Mouse (Mus musculus): ENCODE results near the gene Unkl. TPM values are rescaled to one million over a fixed set of nuclear protein-coding genes. Genes with fewer than 3 reads are reported as not detected.

The Unkl gene
- polyA plus RNA-seq, 1 experiment, result 11.7 TPM

DNA sequence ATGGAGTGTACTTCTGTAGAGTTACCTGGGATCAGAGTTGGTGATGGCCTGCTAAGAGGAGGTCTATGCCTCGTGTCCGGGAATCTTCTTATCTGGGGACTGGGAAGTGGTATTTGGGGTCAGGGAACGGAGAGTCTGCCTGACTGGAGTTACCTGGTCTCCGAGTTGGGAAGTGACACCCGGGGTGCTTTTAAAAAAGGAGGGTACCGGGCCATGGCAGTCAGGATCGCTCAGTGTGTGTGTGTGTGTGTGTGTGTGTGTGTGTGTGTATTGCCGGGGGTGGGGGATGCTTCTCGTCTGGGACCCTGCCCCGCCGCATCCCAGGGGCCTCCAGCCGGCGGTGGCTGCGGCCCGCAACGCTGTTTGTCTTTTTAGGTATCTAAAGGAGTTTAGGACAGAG lies 894 bp downstream of the Unkl start:
- Histone ChIP-seq H3K27ac (ENCODE audit: control insufficient read depth, insufficient read depth, low read depth, low read length) (no peak overlapping the region), H3K4me1 (ENCODE audit: control insufficient read depth, insufficient read depth, low read length) (peaks cover 15% of the 10 kb centered on the region), H3K27me3 (ENCODE audit: control insufficient read depth, insufficient read depth, low read length) (no peaks in the 10 kb centered on the region), H3K36me3 (ENCODE audit: control insufficient read depth, insufficient read depth, low read length) (no peaks in the 10 kb centered on the region), H3K4me3 (ENCODE audit: control insufficient read depth, low read depth, low read length) (peak overlapping the region; percentile 88)
- TF ChIP-seq CTCF (IDR thresholded peaks at IDR 0.05; ENCODE audit: control insufficient read depth, insufficient read depth, insufficient replicate concordance, low read depth, low read length), result no peak
- no peak for TF ChIP-seq POLR2A (IDR thresholded peaks at IDR 0.05; ENCODE audit: control insufficient read depth, low read depth, low read length)

GRCm38 (mm10) chr17:25202401-25202800 lies 14.2 kb downstream of the Unkl start:
- TF ChIP-seq POLR2A (IDR thresholded peaks at IDR 0.05; ENCODE audit: control insufficient read depth, low read depth, low read length) (no peak), CTCF (IDR thresholded peaks at IDR 0.05; ENCODE audit: control insufficient read depth, insufficient read depth, insufficient replicate concordance, low read depth, low read length) (no peak)
- no peak overlapping the region for H3K27ac ChIP-seq (ENCODE audit: control insufficient read depth, insufficient read depth, low read depth, low read length)
- H3K27me3 ChIP-seq (ENCODE audit: control insufficient read depth, insufficient read depth, low read length), result no peaks in the 10 kb centered on the region
- 0 out of 2 replicates have a peak, but pooled peaks cover 2% of the 10 kb centered on the region for H3K4me1 ChIP-seq (ENCODE audit: control insufficient read depth, insufficient read depth, low read length)
- no peak overlapping the region for H3K4me3 ChIP-seq (ENCODE audit: control insufficient read depth, low read depth, low read length)
- H3K36me3 ChIP-seq (ENCODE audit: control insufficient read depth, insufficient read depth, low read length), result no peaks in the 10 kb centered on the region

- H3K27ac ChIP-seq (ENCODE audit: control insufficient read depth, insufficient read depth, low read depth, low read length), result no peak overlapping the region
- TF ChIP-seq POLR2A (IDR thresholded peaks at IDR 0.05; ENCODE audit: control insufficient read depth, low read depth, low read length), result no peak
- no peak for TF ChIP-seq CTCF (IDR thresholded peaks at IDR 0.05; ENCODE audit: control insufficient read depth, insufficient read depth, insufficient replicate concordance, low read depth, low read length)
- peaks cover 8% of the 10 kb centered on the region for H3K4me1 ChIP-seq (ENCODE audit: control insufficient read depth, insufficient read depth, low read length)
- no peaks in the 10 kb centered on the region for H3K27me3 ChIP-seq (ENCODE audit: control insufficient read depth, insufficient read depth, low read length)
- H3K4me3 ChIP-seq (ENCODE audit: control insufficient read depth, low read depth, low read length), result no peak overlapping the region
- no peaks in the 10 kb centered on the region; the same call in 1 of the 2 replicates for H3K36me3 ChIP-seq (ENCODE audit: control insufficient read depth, insufficient read depth, low read length)
Observed at GRCm38 (mm10) chr17:25210006-25210405, 21.8 kb downstream of the Unkl start.

- TF ChIP-seq POLR2A (IDR thresholded peaks at IDR 0.05; ENCODE audit: control insufficient read depth, low read depth, low read length), result no peak
- no peak for TF ChIP-seq CTCF (IDR thresholded peaks at IDR 0.05; ENCODE audit: control insufficient read depth, insufficient read depth, insufficient replicate concordance, low read depth, low read length)
- H3K36me3 ChIP-seq (ENCODE audit: control insufficient read depth, insufficient read depth, low read length), result no peaks in the 10 kb centered on the region; the same call in 1 of the 2 replicates
- no peaks in the 10 kb centered on the region for H3K27me3 ChIP-seq (ENCODE audit: control insufficient read depth, insufficient read depth, low read length)
- peaks cover 6% of the 10 kb centered on the region for H3K4me1 ChIP-seq (ENCODE audit: control insufficient read depth, insufficient read depth, low read length)
- H3K27ac ChIP-seq (ENCODE audit: control insufficient read depth, insufficient read depth, low read depth, low read length), result no peak overlapping the region
- H3K4me3 ChIP-seq (ENCODE audit: control insufficient read depth, low read depth, low read length), result no peak overlapping the region; the same call in 1 of the 2 replicates
Observed at GRCm38 (mm10) chr17:25210680-25211466, 22.7 kb downstream of the Unkl start.

DNA sequence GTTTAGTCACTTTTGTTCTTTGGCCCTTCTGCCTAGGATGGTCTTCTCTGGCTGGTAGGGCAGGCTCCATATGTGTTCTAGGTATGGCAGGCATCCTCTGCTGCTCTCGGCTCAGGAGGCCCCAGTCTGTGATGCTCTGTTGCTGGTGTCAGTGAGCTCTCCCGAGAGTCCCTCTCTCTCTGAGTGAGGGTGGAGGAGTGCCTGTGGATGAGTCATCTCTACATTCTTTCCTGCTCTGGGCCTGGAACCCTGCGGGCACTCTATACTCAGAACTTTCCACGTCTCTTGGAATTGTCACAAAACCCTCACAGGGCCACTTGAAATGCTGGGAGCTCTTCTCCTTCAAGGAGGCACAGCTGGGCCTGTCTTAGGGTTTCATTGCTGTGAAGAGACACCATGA lies 23.5 kb downstream of the Unkl start:
- no peaks in the 10 kb centered on the region for H3K27me3 ChIP-seq (ENCODE audit: control insufficient read depth, insufficient read depth, low read length)
- H3K36me3 ChIP-seq (ENCODE audit: control insufficient read depth, insufficient read depth, low read length), result no peaks in the 10 kb centered on the region; the same call in 1 of the 2 replicates
- TF ChIP-seq POLR2A (IDR thresholded peaks at IDR 0.05; ENCODE audit: control insufficient read depth, low read depth, low read length) (no peak), CTCF (IDR thresholded peaks at IDR 0.05; ENCODE audit: control insufficient read depth, insufficient read depth, insufficient replicate concordance, low read depth, low read length) (no peak)
- no peak overlapping the region for H3K27ac ChIP-seq (ENCODE audit: control insufficient read depth, insufficient read depth, low read depth, low read length)
- H3K4me3 ChIP-seq (ENCODE audit: control insufficient read depth, low read depth, low read length), result no peak overlapping the region
- peaks cover 6% of the 10 kb centered on the region for H3K4me1 ChIP-seq (ENCODE audit: control insufficient read depth, insufficient read depth, low read length)

- peaks cover 6% of the 10 kb centered on the region for H3K4me1 ChIP-seq (ENCODE audit: control insufficient read depth, insufficient read depth, low read length)
- no peaks in the 10 kb centered on the region for H3K27me3 ChIP-seq (ENCODE audit: control insufficient read depth, insufficient read depth, low read length)
- no peak overlapping the region for H3K27ac ChIP-seq (ENCODE audit: control insufficient read depth, insufficient read depth, low read depth, low read length)
- no peaks in the 10 kb centered on the region; the same call in 1 of the 2 replicates for H3K36me3 ChIP-seq (ENCODE audit: control insufficient read depth, insufficient read depth, low read length)
- no peak overlapping the region for H3K4me3 ChIP-seq (ENCODE audit: control insufficient read depth, low read depth, low read length)
- no peak for TF ChIP-seq POLR2A (IDR thresholded peaks at IDR 0.05; ENCODE audit: control insufficient read depth, low read depth, low read length)
- no peak for TF ChIP-seq CTCF (IDR thresholded peaks at IDR 0.05; ENCODE audit: control insufficient read depth, insufficient read depth, insufficient replicate concordance, low read depth, low read length)
Observed at GRCm38 (mm10) chr17:25215431-25215830, 27.2 kb downstream of the Unkl start.

DNA sequence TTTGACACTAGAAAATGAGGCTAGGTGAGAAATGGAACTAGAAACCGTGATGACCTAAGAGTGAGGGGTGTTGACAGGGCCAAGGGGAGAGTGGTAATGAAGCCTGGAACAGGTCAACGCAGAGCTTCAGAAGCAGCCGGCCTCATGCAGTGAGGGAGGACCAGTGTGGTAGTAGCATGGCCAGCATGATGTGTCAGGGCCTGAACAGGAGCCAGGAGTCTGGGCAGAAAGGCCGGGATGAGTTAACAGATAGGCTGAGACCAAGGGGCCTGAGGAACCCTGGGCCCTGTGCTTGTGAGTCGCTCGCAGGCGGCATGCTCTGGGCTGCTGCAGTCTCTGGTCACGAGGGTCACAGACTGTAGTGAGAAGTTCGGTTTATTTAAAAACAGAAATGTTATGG lies 30.8 kb downstream of the Unkl start:
- peaks cover 3% of the 10 kb centered on the region for H3K4me1 ChIP-seq (ENCODE audit: control insufficient read depth, insufficient read depth, low read length)
- H3K36me3 ChIP-seq (ENCODE audit: control insufficient read depth, insufficient read depth, low read length), result no peaks in the 10 kb centered on the region
- H3K4me3 ChIP-seq (ENCODE audit: control insufficient read depth, low read depth, low read length), result no peak overlapping the region
- TF ChIP-seq CTCF (IDR thresholded peaks at IDR 0.05; ENCODE audit: control insufficient read depth, insufficient read depth, insufficient replicate concordance, low read depth, low read length) (no peak), POLR2A (IDR thresholded peaks at IDR 0.05; ENCODE audit: control insufficient read depth, low read depth, low read length) (no peak)
- H3K27ac ChIP-seq (ENCODE audit: control insufficient read depth, insufficient read depth, low read depth, low read length), result no peak overlapping the region
- no peaks in the 10 kb centered on the region for H3K27me3 ChIP-seq (ENCODE audit: control insufficient read depth, insufficient read depth, low read length)
